Mouse (Mus musculus): ENCODE results near the gene Tapbp.

Tapbp gene

GRCm38 (mm10) chr17:33972691-33973090 lies 57.0 kb downstream of the Tapbp start:
- no peak for DNase-seq

- DNase-seq, result no peak
These were observed 57.9 kb downstream of the Tapbp start for GRCm38 (mm10) chr17:33973572-33973971.

DNA sequence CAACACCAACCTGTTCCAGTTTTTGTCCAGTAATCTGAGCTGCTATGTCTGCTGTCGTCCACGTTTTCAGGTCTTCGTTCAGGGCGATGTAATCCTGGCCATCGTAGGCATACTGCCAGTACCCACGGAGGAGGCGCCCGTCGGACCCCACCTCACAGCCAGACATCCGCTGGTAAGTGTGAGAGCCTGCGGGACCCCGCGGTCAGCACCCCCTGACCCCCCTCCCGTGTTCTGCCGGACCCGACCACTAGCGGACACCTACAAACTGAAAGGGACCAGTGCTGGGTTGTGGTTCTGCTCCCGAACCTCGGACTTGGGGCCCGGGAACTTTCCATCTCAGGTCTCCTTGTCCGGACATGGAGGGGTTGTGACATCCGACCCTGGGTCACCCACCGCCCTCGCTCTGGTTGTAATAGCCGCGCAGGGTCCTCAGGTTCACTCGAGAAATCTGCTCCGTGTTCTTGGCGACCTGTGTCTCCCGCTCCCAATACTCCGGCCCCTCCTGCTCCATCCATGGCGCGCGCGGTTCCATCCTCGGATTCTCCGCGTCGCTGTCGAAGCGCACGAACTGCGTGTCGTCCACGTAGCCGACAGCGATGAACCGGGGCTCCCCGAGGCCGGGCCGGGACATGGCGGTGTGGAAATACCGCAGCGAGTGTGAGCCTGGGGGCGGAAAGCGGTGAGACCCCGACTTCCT lies 62.3 kb downstream of the Tapbp start:
- no peak for DNase-seq

DNA sequence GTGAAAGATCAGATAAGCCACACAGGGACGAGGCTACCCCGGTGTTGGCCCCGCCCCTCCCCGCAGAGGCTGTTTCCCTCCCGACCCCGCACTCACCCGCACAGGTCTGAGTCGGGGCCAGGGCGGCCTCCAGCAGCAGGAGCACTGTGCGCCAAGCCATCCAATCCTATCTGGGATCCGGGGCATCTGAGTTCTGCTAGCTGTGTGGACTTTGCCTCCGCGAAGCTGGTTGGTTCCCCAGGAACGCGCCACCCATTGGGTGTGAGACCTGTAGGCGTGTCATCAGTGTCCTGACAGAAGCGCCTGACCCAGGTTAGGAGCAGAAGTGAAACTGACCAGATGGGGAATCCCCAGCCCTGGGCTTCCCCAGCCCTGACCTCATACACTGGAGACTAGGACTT lies 62.9 kb downstream of the Tapbp start:
- DNase-seq, result peak; percentile 74

Measured in lung, postnatal 14 days (tissue).